Mouse (Mus musculus) hindbrain, embryonic 16.5 days (tissue): ENCODE results near the gene Hspa12a. TPM values are rescaled to one million over a fixed set of nuclear protein-coding genes. Genes with fewer than 3 reads are reported as not detected.
"Not testable (repeated sequence)": the region's sequence is repeated elsewhere in the genome, so short reads cannot be mapped to it uniquely, and the experiment has no call there.

Experiments used
- ATAC-seq: fragments of 200-750 bp; cut with Nextera tagmentation; 2 replicates; pipeline ENCODE4 v1.8.0; 2017; ENCODE audit warnings: moderate TSS enrichment, moderate library complexity
- H3K27ac ChIP-seq: fragments of 300-500 bp; sonication (generic); 2 replicates; pipeline ENCODE4 v1.5.1; 2014; ENCODE audit warnings: low read depth, mild to moderate bottlenecking, control low read depth, low read length, moderate library complexity
- H3K27me3 ChIP-seq: fragments of 300-500 bp; sonication (generic); replicated peaks from 2 replicates; pipeline ENCODE4 v1.6.1; 2014; ENCODE audit warnings: low read length; ENCODE audit not compliant: control insufficient read depth, insufficient read depth
- H3K36me3 ChIP-seq: fragments of 300-500 bp; sonication (generic); 2 replicates; pipeline ENCODE4 v1.6.1; 2014; ENCODE audit warnings: mild to moderate bottlenecking, low read length, moderate library complexity, mixed read lengths; ENCODE audit not compliant: control insufficient read depth, insufficient read depth
- H3K4me1 ChIP-seq: fragments of 300-500 bp; sonication (generic); 2 replicates; pipeline ENCODE4 v1.6.1; 2014; ENCODE audit warnings: low read depth, low read length; ENCODE audit not compliant: control insufficient read depth, insufficient read depth
- H3K4me2 ChIP-seq: fragments of 300-500 bp; sonication (generic); 2 replicates; pipeline ENCODE4 v1.6.1; 2014; ENCODE audit warnings: mild to moderate bottlenecking, low read length, control low read depth, moderate library complexity
- H3K4me3 ChIP-seq: fragments of 300-500 bp; sonication (generic); 2 replicates; pipeline ENCODE4 v1.5.1; 2014; ENCODE audit warnings: mild to moderate bottlenecking, low read length, control low read depth, moderate library complexity
- H3K9ac ChIP-seq: fragments of 300-500 bp; sonication (generic); 2 replicates; pipeline ENCODE4 v1.6.1; 2014; ENCODE audit warnings: low read depth, mild to moderate bottlenecking, control low read depth, low read length, moderate library complexity
- H3K9me3 ChIP-seq: fragments of 300-500 bp; sonication (generic); 2 replicates; pipeline ENCODE4 v1.6.1; 2014; ENCODE audit warnings: mild to moderate bottlenecking, low read length, moderate library complexity; ENCODE audit not compliant: control insufficient read depth
- WGBS: fragments of 180-500 bp; shearing (Covaris S2); extraction: QIAGEN DNeasy Blood & Tissue Kit; methylation state at CpG from one replicate; pipeline ENCODE4 v1.1.7; 2014; 5-methylcytosine and 5-hydroxymethylcytosine counted together
- polyA plus RNA-seq: library from polyadenylated mRNA; unstranded; fragments of >200 nt; fragmentation: Nextera tagmentation; extraction: Ambion mirVana; gene quantifications from 2 replicates; pipeline ENCODE4 v1.2.1, GENCODE M21; 2015

Hspa12a gene
- polyA plus RNA-seq, 1 experiment from 2014 or later: 62.6 TPM

- H3K4me2 ChIP-seq: peak overlapping the region; percentile 42
- H3K4me1 ChIP-seq: peaks cover 5% of the 10 kb centered on the region
- ATAC-seq: no peak
- no peaks in the 10 kb centered on the region for H3K9me3 ChIP-seq
- H3K27ac ChIP-seq: no peak overlapping the region
- H3K9ac ChIP-seq: no peak overlapping the region
- H3K27me3 ChIP-seq: peaks cover 2% of the 10 kb centered on the region
- no peaks in the 10 kb centered on the region for H3K36me3 ChIP-seq
- peak overlapping the region; percentile 3; the same call in 1 of the 2 replicates for H3K4me3 ChIP-seq
- 16% methylated on average over 11 of the region's 11 CpGs for WGBS
These were observed 24.9 kb downstream of the Hspa12a start for GRCm38 (mm10) chr19:58918597-58918996.

DNA sequence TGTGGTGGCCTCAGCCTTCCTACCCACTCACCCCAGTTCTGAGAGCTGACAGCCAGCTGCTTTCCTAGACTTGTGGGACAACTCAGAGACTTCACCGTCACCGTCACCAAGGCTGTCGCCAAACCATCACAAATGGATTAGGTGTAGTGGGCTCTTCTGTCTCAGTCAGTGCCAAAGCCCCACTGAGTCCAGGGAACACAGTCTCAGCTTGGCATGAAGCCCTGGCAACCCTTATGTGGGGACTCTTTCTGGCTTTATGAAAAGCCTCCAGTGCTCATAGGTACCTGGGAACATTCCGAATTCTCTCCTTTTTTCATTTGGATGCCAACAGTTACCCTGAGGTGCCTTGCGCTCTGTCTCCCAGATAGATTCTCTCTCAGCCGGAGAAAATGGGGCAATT lies 30.2 kb downstream of the Hspa12a start:
- H3K4me2 ChIP-seq: no peak overlapping the region
- 73% methylated on average over 6 of the region's 6 CpGs for WGBS
- H3K9me3 ChIP-seq: no peaks in the 10 kb centered on the region
- no peak for ATAC-seq
- peaks cover 2% of the 10 kb centered on the region for H3K4me1 ChIP-seq
- H3K4me3 ChIP-seq: no peak overlapping the region
- peaks cover 6% of the 10 kb centered on the region; the same call in 1 of the 2 replicates for H3K27me3 ChIP-seq
- H3K27ac ChIP-seq: no peak overlapping the region
- H3K9ac ChIP-seq: no peak overlapping the region
- no peaks in the 10 kb centered on the region for H3K36me3 ChIP-seq

GRCm38 (mm10) chr19:58911386-58911785 lies 32.1 kb downstream of the Hspa12a start:
- ATAC-seq: peak; percentile 70
- Histone ChIP-seq H3K27ac (no peak overlapping the region), H3K4me2 (peak overlapping the region; percentile 66), H3K4me1 (peaks cover 2% of the 10 kb centered on the region), H3K36me3 (no peaks in the 10 kb centered on the region), H3K27me3 (peaks cover 7% of the 10 kb centered on the region; the same call in 1 of the 2 replicates), H3K4me3 (peak overlapping the region; percentile 41), H3K9me3 (no peaks in the 10 kb centered on the region), H3K9ac (peak overlapping the region; percentile 55)
- whole genome bisulfite sequencing: 11% methylated on average over 9 of the region's 9 CpGs

DNA sequence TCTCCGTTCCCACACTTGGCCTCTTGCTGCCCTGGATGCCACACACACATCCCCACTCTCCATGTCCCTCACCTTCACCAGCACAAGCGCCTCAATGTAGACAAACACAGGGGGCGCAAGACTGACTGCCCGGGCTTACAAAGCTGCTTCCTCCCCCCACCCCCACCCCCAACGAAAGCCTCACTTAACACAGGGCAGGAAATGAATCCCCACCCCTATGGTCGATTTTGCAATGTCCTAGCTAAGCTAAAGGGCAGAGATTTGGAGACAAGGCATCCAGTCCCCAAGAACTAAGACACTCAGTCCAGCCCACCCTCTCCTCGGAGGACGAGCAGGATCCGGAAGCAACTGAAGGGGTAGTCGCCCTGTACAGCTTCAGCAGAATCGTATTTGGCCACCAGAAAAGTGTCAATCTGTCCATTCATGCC lies 32.5 kb downstream of the Hspa12a start:
- Histone ChIP-seq H3K9ac (peak overlapping the region; percentile 55), H3K4me2 (peak overlapping the region; percentile 66), H3K27me3 (peaks cover 8% of the 10 kb centered on the region; the same call in 1 of the 2 replicates), H3K4me3 (peak overlapping the region; percentile 41), H3K4me1 (peaks cover 2% of the 10 kb centered on the region), H3K36me3 (no peaks in the 10 kb centered on the region), H3K27ac (no peak overlapping the region), H3K9me3 (no peaks in the 10 kb centered on the region)
- WGBS: 1% methylated on average over 11 of the region's 11 CpGs
- ATAC-seq: peak; percentile 69

- no peak overlapping the region for H3K9ac ChIP-seq
- peaks cover 6% of the 10 kb centered on the region; the same call in 1 of the 2 replicates for H3K27me3 ChIP-seq
- 86% methylated on average over 10 of the region's 10 CpGs for WGBS
- H3K4me1 ChIP-seq: peaks cover 2% of the 10 kb centered on the region
- no peak overlapping the region for H3K27ac ChIP-seq
- no peak for ATAC-seq
- no peak overlapping the region for H3K4me3 ChIP-seq
- H3K9me3 ChIP-seq: no peaks in the 10 kb centered on the region
- H3K4me2 ChIP-seq: no peak overlapping the region
- H3K36me3 ChIP-seq: no peaks in the 10 kb centered on the region
These were observed 35.4 kb downstream of the Hspa12a start for GRCm38 (mm10) chr19:58908018-58908417.

GRCm38 (mm10) chr19:58906685-58907084 lies 36.8 kb downstream of the Hspa12a start:
- Histone ChIP-seq H3K36me3 (no peaks in the 10 kb centered on the region), H3K9ac (no peak overlapping the region), H3K4me2 (no peak overlapping the region), H3K27me3 (0 out of 2 replicates have a peak, but pooled peaks cover 2% of the 10 kb centered on the region), H3K9me3 (no peaks in the 10 kb centered on the region), H3K27ac (no peak overlapping the region), H3K4me3 (no peak overlapping the region), H3K4me1 (peaks cover 2% of the 10 kb centered on the region)
- WGBS: 49% methylated on average over 9 of the region's 9 CpGs
- ATAC-seq: no peak

GRCm38 (mm10) chr19:58903899-58904327 lies 39.5 kb downstream of the Hspa12a start:
- H3K4me1 ChIP-seq: no peaks in the 10 kb centered on the region
- H3K9me3 ChIP-seq: no peaks in the 10 kb centered on the region
- peak; percentile 79; the same call in 1 of the 2 replicates for ATAC-seq
- no peaks in the 10 kb centered on the region for H3K36me3 ChIP-seq
- H3K27me3 ChIP-seq: 0 out of 2 replicates have a peak, but pooled peaks cover 2% of the 10 kb centered on the region
- H3K4me2 ChIP-seq: peak overlapping the region; percentile 58
- peak overlapping the region; percentile 31 for H3K4me3 ChIP-seq
- no peak overlapping the region for H3K27ac ChIP-seq
- WGBS: under 1% methylated on average over 11 of the region's 11 CpGs
- 0 out of 2 replicates have a peak overlapping the region, but pooled peaks have one; percentile 36 for H3K9ac ChIP-seq

DNA sequence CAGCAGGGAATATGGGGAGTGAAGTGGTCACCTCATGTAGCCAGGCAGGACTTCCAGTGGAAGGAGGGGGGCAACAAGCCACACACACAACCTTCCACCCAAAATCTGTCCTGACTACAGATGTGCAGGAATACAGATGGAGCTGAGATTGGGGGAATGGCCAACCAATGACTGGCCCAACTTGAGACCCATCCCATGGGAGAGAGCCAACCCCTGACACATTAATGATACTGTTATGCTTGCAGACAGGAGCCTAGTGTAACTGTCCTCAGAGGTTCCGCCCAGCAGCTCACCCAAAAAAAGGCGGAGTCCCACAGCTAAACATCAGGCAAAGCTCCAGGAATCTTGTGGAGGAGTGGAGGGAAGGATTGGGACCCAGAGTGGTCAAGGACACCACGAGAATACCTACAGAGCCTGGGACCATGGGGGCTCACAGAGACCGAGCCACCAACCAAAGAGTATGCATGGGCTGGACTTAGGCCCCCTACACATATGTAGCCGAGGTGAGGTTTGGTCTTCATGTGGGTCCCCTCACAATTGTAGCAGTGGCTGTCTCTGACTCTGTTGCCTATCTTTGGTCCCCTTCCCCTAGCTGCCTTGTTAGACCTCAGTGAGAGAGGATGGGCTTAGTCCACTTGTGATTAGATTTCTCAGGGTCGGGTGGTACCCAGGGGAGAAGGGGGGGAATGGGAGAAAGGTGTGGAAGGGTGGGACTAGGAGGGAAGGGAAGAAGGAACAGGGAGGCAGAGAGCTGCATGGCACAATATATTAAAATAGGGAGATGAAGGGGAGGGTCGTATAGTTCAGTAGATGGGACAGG lies 40.2 kb downstream of the Hspa12a start:
- Histone ChIP-seq H3K27me3 (0 out of 2 replicates have a peak, but pooled peaks cover 2% of the 10 kb centered on the region), H3K4me1 (no peaks in the 10 kb centered on the region), H3K36me3 (no peaks in the 10 kb centered on the region), H3K4me2 (peak overlapping the region; percentile 58), H3K4me3 (no peak overlapping the region), H3K27ac (no peak overlapping the region), H3K9me3 (no peaks in the 10 kb centered on the region), H3K9ac (no peak overlapping the region)
- 0 out of 2 replicates have a peak, but pooled peaks have one; percentile 35 for ATAC-seq
- WGBS: 68% methylated on average over 7 of the region's 7 CpGs

DNA sequence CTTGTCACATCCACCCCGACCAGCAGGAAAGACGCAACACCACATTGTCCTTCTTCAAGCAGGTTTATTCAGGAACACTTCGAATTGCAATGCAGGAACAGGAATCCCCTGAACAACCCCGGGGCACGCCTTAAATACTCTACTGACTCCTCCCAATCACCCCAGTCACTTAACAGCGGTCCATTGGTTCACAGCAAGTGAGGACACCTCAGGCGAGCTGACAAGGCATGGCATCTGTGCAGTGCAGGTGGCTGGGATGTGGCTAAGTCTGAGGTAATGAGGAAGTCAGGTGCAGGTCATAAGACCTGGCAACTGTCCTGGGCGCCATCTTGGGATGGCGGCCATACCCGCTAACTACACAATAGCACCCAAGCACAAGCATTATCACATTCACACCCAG lies 43.0 kb downstream of the Hspa12a start:
- not testable (repeated sequence) for H3K9ac ChIP-seq, H3K27ac ChIP-seq, H3K4me1 ChIP-seq, H3K36me3 ChIP-seq, H3K9me3 ChIP-seq, H3K4me2 ChIP-seq, ATAC-seq, H3K4me3 ChIP-seq, H3K27me3 ChIP-seq
- WGBS: 91% methylated on average over 10 of the region's 10 CpGs
